Mouse (Mus musculus) T-helper 1 cell (primary cell): ENCODE measurements around the gene Wdr20.
"Not testable (repeated sequence)": the region's sequence is repeated elsewhere in the genome, so short reads cannot be mapped to it uniquely, and the experiment has no call there.

ENCODE experiments used
- in situ Hi-C: fragments of 300-600 bp; cut with MboI, MseI; formaldehyde crosslinking; loops from one replicate; pipeline ENCODE4 v1.15.1; 2025; ENCODE audit warnings: high pct_unique_total_duplicates

The Wdr20 gene

DNA sequence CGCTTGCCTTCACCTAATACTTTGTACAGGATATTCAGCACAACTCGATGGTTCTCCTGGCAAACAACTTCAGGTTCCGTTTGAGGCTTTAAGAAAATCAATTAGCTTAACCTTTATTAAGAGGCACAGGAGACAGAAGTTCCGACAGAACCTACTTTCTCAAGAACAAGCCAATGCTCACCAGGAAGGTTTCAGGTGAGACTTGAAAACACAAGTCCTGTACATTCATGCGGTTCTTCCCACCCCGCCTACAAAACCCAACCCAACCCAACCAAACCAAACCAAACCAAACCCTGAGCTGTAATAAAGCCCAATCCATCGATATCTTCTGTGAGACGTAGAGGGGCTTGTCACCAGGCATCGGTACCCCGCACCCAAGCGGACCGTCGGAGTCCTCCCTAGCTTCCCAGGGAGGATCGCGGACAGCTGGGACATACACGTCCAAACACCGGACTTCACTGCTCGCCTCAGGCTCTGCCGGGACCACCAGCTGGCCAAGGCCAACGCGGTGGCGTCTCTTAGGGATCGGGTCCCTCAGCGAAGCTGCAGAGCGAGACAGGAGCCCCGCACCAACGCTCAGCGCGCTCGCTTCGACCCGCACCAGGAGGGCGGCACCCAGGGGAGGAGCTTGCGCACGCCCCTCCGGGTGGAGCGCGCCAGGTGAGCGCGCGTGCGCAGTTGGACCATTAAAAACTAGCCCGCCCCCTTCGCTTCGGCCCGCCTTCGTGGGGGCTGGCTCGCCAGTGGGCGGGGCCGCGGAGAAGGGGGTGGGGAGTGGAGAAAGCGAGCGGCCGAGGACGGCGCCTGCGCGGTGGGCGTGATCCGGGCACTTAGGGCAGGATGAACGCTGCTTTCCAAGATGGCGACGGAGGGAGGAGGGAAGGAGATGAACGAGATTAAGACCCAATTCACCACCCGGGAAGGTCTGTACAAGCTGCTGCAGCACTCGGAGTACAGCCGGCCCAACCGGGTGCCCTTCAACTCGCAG is at the start of gene Wdr20:
TSS of gene Wdr20 (plus strand) at position 775 of the 988 bp plus-strand sequence.
- in situ Hi-C loops: loop anchor here (5.0 kb wide), 1 partner anchor 40 kb away; no protein-coding TSS in a partner anchor

DNA sequence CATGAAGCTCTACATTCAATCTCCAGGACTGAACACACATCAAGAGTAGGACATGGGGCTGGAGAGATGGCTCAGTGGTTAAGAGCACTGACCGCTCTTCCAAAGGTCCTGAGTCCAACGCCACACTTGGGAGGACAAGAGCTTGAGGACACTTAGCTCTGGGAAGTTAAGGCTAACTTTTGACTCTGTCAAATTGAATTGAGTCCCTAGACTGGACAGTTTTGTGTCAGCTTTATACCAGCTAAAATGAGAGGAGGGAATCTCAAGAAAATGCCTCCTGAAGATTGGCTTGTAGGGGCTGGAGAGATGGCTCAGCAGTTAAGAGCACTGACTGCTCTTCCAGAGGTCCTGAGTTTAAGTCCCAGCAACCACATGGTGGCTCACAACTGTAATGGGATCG is 48.8 kb upstream of the Wdr20 start:
- in situ Hi-C loops: not testable (repeated sequence)

DNA sequence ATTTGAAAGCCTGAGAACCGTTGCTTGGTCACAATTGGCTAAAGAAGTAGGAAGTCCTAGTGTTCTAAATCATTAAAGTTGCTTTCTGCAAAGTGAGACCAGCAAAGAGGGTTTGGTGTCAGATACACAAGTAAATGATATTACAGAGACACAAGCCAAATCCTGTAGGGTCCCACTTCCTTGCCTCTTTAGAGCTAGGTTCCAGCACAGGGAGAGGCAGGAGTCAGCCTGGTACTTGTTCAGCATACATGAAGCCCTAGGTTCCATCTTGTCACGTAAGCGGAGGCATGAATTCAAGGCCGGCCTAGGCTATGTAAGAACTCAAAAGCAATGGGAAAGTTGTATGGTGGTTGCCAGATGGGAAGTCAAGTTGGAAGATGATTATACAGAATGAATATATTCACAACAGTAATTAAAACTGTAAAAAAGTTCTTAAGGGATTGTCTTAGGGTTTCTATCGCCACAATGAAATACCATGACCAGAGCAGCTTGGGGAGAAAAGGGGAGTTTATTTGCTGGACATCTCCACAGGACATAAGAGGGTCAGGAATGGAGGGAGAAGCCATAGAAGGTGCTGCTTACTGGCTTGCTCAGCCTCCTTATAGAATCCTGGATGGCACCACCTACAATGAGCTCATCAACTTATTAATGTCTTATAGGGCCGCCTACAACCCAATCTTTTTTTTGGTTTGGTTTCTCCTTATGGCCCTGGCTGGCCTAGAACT is 47.7 kb upstream of the Wdr20 start:
- in situ Hi-C loops: no loop called here

DNA sequence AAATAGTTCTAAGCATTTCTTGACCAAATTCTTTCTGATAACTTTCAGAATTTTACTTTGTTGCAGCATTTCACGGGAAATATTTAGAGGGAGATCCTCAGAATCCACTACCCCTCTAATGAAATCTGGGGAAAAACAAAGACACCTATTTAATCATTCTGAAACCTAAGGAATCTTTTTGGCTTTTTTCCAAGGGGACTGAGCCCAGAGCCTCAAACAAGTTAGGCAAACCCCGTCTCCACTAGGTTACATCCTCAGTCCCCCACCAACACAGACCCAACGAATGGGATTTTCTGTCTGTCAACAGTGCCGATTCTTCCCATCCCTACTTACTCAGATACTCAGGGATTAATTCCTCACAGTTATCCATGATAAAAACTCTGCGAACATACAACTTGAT is 44.4 kb upstream of the Wdr20 start:
- in situ Hi-C loops: not testable (repeated sequence)

DNA sequence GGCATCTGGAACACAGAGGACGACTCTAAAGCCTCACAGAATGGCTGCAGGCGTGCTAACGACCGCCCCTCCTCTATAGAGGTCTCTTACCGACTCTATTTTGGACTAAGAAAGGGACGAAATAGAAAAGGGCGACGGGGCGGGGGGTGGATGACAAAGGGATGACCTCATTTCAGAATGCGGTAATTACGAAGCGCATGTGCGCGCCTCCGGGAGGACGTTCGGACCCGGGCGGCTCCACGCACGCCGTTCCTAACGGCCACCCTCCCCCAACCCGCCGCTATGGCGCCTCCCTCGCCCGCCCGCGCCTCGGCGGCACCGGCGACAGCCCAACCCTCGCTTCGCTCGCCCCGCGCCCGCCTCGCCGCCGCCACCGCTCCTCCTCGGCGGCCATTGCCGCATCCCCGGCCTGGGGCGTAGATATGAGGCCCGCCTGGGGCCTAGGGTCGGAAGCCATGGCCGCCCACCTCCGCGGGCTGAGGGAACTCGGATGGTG is 42.0 kb upstream of the Wdr20 start:
- in situ Hi-C loops: loop anchor here (5.0 kb wide), 1 partner anchor 42 kb away; the partner anchor contains the start of gene Wdr20

DNA sequence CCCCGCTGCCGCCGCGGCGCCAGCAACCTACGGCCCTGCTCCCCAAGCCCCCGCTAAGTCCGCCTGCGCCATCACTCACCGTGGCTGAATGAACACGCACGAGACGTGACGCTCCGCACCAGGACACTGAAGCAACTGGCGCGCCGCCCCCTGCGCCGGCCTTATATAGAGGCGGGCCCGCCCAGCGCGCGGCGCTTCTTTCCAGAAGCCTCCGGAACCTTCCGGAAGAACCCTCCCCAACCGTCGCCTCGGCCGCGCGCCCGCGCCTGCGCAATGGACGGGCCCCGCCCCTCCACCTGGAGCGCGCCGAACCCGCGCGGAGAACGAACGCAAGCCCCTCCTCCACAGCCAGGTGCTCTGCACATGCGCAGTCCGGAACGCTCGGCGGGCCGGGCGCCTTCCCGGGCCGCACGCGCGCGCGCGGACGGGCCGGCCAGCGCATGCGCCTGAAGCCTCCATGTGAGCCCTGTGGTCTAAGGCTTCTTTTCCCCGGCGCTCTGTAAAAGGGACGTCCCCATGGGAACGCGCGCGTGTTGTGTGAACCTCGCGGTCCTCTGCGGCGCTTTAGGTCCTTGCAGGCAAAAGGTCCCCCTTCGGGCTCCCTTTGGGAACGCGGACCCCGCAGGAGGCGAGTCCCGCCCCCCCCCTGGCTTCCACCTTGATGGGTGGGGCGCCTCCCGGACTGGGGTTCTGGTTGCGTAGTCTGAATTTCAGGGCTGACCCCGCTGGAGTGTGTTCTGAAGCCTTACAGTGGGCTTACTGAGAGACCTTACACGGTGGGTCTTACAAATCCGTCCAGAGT is 41.4 kb upstream of the Wdr20 start:
- in situ Hi-C loops: loop anchor here (5.0 kb wide), 1 partner anchor 41 kb away; the partner anchor contains the start of gene Wdr20

DNA sequence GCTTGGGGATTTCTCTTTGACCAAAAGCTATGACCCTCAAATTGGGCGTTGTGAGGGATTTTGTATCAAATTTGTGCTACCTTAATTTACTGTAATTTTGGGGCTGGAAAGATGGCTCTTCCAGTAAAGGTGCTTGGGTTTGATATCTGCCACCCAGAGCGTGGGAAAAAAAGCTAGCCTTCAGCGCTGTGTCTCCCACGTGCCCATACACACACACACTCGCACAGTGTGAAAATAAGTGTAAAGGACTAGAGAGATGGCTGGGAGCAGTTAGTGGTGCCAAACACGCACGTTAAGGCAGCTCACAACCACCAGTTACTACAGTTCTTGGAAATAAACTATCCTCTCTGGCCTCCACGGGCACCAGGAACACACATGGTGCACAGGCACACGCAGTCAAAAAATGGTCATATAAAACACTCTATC is 40.8 kb upstream of the Wdr20 start:
- in situ Hi-C loops: loop anchor here (5.0 kb wide), 1 partner anchor 40 kb away; the partner anchor contains the start of gene Wdr20

DNA sequence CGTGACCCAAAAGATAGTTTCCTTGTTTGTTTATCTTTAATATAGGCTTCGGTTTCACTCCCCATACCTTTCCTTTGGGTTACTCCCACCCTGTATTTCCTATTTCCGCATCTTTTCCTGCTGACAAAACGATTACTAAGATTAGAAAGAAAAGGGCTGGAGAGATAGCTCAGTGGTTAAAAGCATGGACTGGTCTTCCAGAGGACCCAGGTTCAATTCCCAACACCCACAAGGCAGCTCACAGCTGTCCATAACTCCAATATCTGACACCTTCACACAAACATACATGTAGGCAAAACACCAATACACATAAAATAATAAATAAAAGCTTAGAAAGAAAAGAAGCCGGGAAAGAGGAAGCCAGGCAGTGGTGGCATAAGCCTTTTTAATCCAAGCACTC is 40.3 kb upstream of the Wdr20 start:
- in situ Hi-C loops: loop anchor here (5.0 kb wide), 1 partner anchor 40 kb away; the partner anchor contains the start of gene Wdr20

DNA sequence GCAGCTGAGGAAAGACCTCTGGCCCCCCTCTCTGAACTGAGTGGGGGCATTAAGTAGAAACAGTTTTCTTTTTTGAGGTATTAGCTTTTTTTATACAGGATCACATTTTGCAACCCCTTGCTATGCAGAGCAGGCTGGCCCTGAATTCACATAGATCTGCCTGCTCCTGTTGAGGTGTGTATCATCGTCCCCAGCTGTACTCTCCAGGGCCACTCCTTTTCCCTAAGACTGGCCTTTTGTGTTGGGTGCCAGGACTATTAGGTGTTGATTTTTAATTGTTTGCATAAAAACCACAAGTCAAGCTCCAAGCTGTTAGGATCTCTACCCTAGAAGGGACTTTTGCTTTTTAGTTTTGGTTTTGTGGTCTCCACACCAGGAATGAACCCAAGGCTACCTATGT is 39.7 kb upstream of the Wdr20 start:
- in situ Hi-C loops: loop anchor here (5.0 kb wide), 1 partner anchor 39 kb away; the partner anchor contains the start of gene Wdr20

DNA sequence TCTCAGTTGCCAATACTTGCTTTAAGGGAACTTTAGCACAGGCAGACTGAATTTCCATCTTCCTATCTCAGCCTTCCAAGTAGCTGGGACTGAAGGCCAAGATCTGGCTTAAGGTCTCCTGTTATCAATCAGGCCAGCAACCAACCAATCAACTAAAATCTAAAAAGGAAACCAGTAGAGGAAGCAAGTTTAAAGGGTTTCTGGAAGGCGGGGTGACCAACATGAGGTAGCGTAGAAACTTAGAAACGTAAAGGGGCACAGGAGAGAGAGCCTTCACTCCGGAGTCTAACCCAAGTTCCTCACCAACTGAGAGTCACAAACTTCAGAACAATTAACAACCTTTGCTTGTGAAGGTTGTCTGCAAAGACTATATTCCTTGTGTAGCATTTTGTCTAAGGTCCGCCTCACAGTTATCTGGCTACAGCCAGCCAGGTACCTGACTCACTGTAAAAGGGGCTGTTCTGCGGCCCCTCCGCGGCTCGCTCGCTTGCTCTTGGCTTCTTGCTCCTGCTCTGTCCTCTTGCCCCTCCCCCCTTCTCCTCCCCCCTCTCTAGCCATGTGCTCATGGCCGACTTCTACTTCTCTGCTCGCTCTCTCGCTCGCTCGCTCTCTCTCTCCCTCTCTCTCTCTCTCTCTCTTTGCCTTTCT is 39.1 kb upstream of the Wdr20 start:
- in situ Hi-C loops: loop anchor here (5.0 kb wide), 1 partner anchor 39 kb away; the partner anchor contains the start of gene Wdr20

DNA sequence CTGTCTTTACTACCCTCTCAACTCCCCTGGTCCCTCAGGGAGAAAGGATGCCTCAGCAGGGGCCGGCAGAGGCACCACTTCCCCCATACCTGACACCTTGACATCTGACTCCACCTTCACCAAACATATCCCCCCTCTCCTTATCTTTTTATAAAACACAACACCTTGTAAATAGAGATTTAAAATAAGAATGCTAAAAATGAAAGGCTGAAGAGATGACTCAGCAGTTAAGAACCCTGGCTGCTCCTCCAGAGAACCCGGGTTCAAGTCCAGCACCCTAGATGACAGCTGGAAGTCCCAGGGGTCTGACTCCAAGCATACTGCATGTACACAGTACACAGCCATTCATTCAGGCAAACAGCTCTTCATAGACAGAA is 38.6 kb upstream of the Wdr20 start:
- in situ Hi-C loops: loop anchor here (5.0 kb wide), 1 partner anchor 38 kb away; the partner anchor contains the start of gene Wdr20

DNA sequence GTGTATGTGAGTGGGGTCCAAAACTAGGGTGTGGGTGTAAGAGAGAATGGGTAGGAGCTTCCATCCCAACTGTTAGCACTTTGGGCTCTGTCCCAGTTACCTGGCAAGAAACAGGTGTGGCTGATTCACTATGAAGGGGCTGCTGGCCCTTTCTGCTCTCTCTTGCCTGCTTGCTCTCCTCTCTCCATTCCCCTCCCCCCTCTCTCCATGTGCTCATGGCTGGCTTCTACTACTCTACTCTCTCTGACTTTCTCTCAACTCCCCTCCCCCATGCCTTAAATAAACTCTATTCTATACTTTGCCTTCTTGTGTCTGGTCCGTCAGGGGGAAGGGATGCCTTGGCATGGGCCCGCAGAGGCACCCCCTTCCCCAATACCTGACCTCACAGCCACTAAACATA is 37.0 kb upstream of the Wdr20 start:
- in situ Hi-C loops: loop anchor here (5.0 kb wide), 1 partner anchor 98 kb away; the partner anchor contains the start of gene Dync1h1

DNA sequence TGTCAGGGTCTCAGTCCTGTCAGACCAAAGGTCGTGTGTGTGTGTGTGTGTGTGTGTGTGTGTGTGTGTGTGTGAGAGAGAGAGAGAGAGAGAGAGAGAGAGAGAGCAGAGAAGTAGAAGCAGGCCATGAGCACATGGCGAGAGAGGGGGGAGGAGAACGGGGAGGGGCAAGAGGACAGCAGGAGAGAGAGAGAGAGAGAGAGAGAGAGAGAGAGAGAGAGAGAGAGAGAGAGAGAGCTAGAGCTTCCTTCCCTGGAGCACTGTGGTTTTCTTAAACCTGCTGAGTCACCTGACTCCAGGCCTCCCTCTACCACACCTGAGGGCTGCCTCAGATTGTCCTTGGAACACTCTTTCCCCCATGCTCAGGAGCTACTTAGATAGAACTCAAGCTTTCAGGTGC is 36.4 kb upstream of the Wdr20 start:
- in situ Hi-C loops: loop anchor here (5.0 kb wide), 1 partner anchor 99 kb away; the partner anchor contains the start of gene Dync1h1

DNA sequence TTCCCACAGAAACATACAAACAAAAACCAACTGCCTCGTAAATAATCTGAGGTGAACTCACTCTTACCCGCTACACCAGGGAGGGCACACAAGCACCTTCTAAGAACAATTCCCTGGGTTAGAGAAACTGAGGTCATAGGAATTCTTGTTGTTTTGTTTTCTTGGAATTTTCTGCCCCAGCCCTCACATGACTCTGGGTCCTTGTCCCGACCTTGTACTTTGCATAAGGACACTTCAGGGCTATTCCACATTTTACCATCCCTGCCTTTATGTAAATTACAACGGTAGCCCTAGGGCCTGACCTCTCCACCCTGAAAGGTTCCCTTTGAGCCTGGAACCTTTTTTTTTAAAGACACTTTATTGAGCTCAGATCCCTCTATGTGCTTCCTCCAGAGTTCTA is 35.2 kb upstream of the Wdr20 start, which contains the start of gene Hsp90aa1:
TSS of gene Hsp90aa1 (minus strand) at position 173 of the 400 bp plus-strand sequence.
- in situ Hi-C loops: loop anchor here (5.0 kb wide), 1 partner anchor 100 kb away; the partner anchor contains the start of gene Dync1h1

DNA sequence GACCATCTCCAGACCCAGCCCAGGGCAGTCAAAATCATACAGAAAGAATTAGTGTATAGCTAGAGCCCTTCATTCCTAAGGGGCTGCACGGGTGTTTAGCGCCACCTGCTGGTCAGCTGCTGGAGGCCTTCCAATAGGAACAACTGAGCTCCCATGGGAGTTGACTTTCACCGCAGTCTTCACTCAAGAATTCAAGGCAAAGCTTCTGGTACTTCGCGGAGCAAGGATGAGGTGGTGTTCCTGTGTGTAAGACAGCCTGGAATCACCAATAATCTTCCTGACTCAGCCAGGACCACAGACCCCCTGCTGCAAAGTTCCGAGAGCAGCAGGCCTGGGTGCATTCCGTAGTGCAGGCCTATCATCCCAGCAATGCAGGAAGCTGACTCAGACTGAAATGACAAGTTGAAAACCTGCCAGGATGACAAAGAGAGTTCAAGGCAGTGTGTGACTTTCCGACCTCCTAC is 34.7 kb upstream of the Wdr20 start:
- in situ Hi-C loops: loop anchor here (5.0 kb wide), 1 partner anchor 101 kb away; the partner anchor contains the start of gene Dync1h1

DNA sequence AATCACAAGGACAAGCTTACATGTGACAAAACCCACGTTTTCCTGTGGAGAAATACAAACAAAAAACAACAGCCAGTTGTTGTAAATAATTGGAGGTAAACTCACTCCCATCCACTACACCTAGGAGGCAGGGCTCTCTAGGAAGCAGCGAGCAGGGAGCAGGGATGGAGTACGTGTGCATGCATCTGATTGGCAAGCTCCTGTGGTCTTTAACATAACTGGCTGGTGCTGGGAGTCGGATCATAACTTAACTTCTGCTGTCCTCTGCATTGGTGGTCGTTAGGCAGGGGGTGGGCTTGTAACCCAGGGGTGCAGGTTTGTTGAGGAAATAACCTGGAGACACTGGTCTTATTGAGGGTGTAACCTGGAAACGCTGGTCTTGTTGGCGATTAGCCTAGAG is 34.1 kb upstream of the Wdr20 start:
- in situ Hi-C loops: loop anchor here (5.0 kb wide), 1 partner anchor 101 kb away; the partner anchor contains the start of gene Dync1h1

DNA sequence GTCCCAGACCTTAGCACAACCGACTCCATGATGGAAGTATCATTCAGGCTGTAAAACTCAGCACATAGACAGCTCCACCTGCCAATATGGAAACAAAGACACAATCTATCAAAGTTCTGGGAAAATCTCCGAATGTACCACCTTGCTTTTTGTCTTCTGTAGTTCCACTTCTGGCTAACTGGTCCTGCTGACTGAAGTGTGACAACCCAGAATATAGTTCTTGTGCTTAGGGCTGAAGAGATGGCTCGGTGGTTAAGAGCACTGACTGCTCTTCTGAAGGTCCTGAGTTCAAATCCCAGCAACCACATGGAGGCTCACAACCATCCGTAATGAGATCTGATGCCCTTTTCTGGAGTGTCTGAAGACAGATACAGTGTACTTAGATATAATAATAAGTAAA is 32.3 kb upstream of the Wdr20 start:
- in situ Hi-C loops: not testable (repeated sequence)

DNA sequence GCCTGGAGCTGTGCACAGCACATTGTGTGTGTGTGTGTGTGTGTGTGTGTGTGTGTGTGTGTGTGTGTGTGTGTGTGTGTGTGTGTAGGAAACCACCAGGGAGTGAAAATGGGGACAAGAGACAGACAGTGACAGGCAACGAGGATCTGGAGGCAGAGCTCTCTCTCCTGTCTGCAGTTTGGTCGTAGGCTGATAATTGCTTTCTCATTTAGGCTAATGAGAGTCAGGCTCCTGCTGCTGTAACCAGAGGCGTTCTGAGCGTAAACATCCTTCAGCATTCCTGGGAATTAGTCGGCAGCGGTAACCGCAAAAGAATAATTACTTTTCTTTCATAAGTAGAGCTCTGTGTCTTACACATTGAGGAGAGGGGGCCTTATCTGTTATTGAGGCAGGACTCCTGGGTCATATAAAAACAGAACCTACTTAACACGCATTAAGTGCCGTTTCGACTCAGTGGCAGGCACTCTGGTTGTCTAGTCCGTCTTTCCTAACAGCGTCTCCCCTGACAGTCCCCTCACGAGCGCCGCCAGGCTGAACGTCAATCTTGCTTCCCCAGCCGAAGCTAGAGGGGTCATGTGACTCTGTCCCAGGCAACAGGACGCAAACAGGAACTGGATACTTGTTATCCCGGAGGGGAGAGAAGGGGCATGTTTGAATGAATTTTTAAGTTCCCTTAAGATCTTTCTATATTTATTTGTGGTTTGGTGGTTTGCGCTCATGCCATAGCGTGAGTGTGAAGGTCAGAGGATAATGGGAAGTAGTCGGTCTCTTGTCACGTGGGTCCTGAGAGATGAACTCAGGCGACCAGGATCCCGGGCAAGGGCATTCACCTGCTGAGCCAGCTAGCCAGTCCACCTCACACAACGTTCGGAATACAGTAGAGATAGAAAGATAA is 31.2 kb upstream of the Wdr20 start:
- in situ Hi-C loops: no loop called here

DNA sequence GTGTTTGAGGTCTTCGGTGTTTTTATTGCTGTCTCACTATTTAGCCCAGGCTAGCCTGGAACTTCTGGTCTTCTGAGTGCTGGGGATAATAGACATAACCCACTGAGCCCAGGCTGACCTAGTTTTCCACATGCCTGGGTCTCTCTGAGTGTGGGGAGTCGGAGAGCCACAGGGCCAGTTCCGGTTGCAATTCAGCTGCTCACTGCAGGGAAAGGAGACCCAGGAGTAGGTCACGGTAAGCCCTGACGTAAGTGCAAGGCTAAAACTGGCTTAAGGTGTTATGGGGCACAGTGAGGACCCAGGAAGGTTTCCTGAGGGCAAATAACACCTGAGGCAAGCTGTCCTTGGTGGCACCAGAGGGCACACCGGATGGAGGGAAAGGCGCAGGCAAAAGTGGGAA is 30.3 kb upstream of the Wdr20 start:
- in situ Hi-C loops: no loop called here
